Mouse (Mus musculus) lung, postnatal 0 days (tissue): ENCODE data around the gene Tagap.

Experiments used
- CTCF ChIP-seq: IDR thresholded peaks from 2 replicates; pipeline ENCODE4 v1.5.1; 2016; ENCODE audit warnings: antibody characterized with exemption, mild to moderate bottlenecking
- EP300 ChIP-seq: IDR thresholded peaks from 2 replicates; pipeline ENCODE4 v1.6.1; 2016; ENCODE audit warnings: antibody characterized with exemption, mild to moderate bottlenecking, control low read depth

GRCm38 (mm10) chr17:7876541-7876940, 49.3 kb upstream of the Tagap start:
- TF ChIP-seq EP300 (no peak), CTCF (no peak)
